Mouse (Mus musculus) olfactory bulb, adult 2 months (tissue): ENCODE results near the gene Serpini1. TPM values are rescaled to one million over a fixed set of nuclear protein-coding genes. Genes with fewer than 3 reads are reported as not detected.
"Not testable (repeated sequence)": the region's sequence is repeated elsewhere in the genome, so short reads cannot be mapped to it uniquely, and the experiment has no call there.

Source experiments
- H3K27ac ChIP-seq: fragments of 200-500 bp; 2 replicates; pipeline ENCODE4 v1.5.1; 2012; ENCODE audit warnings: low read depth, low read length; ENCODE audit not compliant: insufficient read depth
- H3K4me1 ChIP-seq: fragments of 200-500 bp; 2 replicates; pipeline ENCODE4 v1.6.1; 2012; ENCODE audit warnings: low read length; ENCODE audit not compliant: control insufficient read depth, insufficient read depth
- H3K4me3 ChIP-seq: fragments of 200-500 bp; 2 replicates; pipeline ENCODE4 v1.5.1; 2012; ENCODE audit warnings: mild to moderate bottlenecking, low read depth, low read length, moderate library complexity; ENCODE audit not compliant: insufficient read depth
- CTCF ChIP-seq: fragments of 200-500 bp; IDR thresholded peaks from 2 replicates; pipeline ENCODE4 v1.5.1; 2012; ENCODE audit warnings: low read depth, mild to moderate bottlenecking, low read length, moderate library complexity; ENCODE audit not compliant: insufficient read depth
- POLR2A ChIP-seq: fragments of 200-500 bp; IDR thresholded peaks from 2 replicates; pipeline ENCODE4 v1.6.1; 2012; ENCODE audit warnings: mild to moderate bottlenecking, low read depth, low read length, moderate library complexity; ENCODE audit not compliant: insufficient read depth
- WGBS: fragments of 180-500 bp; shearing (Covaris S2); methylation state at CpG from one replicate; pipeline ENCODE4 v1.1.7; 2018; 5-methylcytosine and 5-hydroxymethylcytosine counted together
- polyA plus RNA-seq: library from polyadenylated mRNA; stranded (reverse); fragments of >200 nt; gene quantifications from 2 replicates; pipeline ENCODE4 v1.2.4, GENCODE M21; 2012; ENCODE audit warnings: low replicate concordance; ENCODE audit not compliant: missing spikeins, insufficient read depth, insufficient read length

Gene Serpini1
- polyA plus RNA-seq, 1 experiment = 169 TPM

DNA sequence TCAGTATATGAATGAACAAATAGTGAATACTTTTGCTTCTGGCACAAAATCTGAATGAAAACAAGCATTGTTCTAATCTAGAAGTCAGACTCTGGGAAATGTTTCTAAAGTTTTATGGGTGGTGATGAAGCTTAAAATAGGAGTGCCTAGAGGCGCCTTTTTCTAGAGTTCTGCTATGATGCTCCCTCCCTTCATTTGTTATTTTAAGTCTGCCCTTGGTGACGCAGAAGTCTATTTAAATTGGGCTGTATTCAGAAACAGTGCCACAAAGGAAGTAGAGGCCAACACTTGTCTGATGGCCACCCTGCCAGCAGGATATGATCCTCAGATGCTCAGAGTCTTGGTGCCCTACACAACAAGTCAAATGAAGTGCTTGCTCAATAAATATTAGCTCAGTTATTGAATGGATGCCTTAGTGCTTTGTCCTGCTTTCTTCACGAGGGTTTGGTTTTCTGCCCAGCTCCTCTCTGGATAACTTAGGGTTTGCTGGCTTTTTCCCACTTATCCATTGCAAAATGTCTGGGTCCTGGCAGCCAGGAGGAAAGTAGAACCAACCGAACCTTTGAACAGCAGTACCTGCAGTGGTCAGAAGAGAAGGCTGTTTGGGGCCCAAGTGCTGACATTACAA is 73.8 kb downstream of the Serpini1 start:
- H3K27ac ChIP-seq = no peak overlapping the region
- TF ChIP-seq CTCF (no peak), POLR2A (no peak)
- H3K4me3 ChIP-seq = no peak overlapping the region
- H3K4me1 ChIP-seq = no peaks in the 10 kb centered on the region
- WGBS = 51% methylated on average over 4 of the region's 4 CpGs

DNA sequence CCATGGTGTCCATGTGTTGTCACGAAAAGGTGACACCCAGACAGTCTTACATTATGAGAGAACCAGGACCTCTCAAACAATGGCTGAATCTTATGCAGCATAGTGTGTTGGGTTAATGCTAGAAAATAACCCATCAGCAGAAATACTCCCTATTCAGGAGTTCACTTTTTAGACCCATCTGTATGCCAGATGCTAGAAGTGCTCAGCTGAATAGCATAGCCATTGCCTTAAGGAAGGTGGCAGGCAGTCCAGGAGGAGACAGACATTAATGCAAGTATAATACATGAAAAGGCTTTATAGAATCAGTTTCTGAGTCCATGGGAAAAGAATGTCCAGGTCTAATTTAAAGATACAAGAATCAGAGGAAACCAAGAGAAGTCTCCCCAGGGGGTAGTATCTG is 75.9 kb downstream of the Serpini1 start:
- WGBS = 88% methylated on average over 1 of the region's 1 CpGs
- no peak for TF ChIP-seq CTCF
- TF ChIP-seq POLR2A = no peak
- Histone ChIP-seq H3K4me3 (no peak overlapping the region), H3K27ac (no peak overlapping the region), H3K4me1 (no peaks in the 10 kb centered on the region)

GRCm38 (mm10) chr3:75633635-75634034 is 76.3 kb downstream of the Serpini1 start:
- TF ChIP-seq POLR2A (no peak), CTCF (no peak)
- Histone ChIP-seq H3K4me1 (no peaks in the 10 kb centered on the region), H3K4me3 (no peak overlapping the region), H3K27ac (no peak overlapping the region)
- 73% methylated on average over 4 of the region's 4 CpGs for WGBS

- WGBS = 84% methylated on average over 1 of the region's 1 CpGs
- H3K4me1 ChIP-seq = no peaks in the 10 kb centered on the region
- no peak overlapping the region for H3K4me3 ChIP-seq
- TF ChIP-seq POLR2A (no peak), CTCF (no peak)
- no peak overlapping the region for H3K27ac ChIP-seq
Observed at GRCm38 (mm10) chr3:75635648-75636047, 78.3 kb downstream of the Serpini1 start.

GRCm38 (mm10) chr3:75639546-75639945 is 82.2 kb downstream of the Serpini1 start:
- Histone ChIP-seq H3K4me1 (no peaks in the 10 kb centered on the region), H3K27ac (no peak overlapping the region), H3K4me3 (no peak overlapping the region)
- TF ChIP-seq POLR2A = no peak
- 88% methylated on average over 1 of the region's 1 CpGs for whole genome bisulfite sequencing

GRCm38 (mm10) chr3:75647542-75647941 is 90.2 kb downstream of the Serpini1 start:
- H3K4me3 ChIP-seq = no peak overlapping the region
- no peaks in the 10 kb centered on the region for H3K4me1 ChIP-seq
- TF ChIP-seq POLR2A (no peak), CTCF (no peak)
- H3K27ac ChIP-seq = no peak overlapping the region

DNA sequence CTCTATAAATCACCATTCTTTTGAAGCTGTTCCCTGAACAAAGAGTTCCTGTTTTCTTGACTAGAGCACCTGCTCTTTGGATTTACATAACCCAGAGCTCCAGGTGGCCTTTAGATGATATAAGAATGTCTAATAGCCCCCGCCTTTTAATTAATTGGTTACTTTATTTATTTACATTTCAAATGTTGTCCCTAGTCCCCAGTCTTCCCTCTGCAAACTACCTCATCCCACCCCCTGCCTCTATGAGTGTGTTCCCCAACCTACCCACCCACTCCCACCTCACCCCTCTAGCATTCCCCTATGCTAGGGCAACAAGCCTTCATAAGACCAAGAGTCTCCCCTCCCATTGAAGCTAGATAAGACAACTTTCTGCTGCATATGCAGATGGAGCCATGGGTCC is 90.9 kb downstream of the Serpini1 start:
- WGBS = 72% methylated on average over 1 of the region's 1 CpGs
- Histone ChIP-seq H3K27ac (no peak overlapping the region), H3K4me3 (no peak overlapping the region), H3K4me1 (no peaks in the 10 kb centered on the region)
- TF ChIP-seq CTCF (no peak), POLR2A (no peak)

DNA sequence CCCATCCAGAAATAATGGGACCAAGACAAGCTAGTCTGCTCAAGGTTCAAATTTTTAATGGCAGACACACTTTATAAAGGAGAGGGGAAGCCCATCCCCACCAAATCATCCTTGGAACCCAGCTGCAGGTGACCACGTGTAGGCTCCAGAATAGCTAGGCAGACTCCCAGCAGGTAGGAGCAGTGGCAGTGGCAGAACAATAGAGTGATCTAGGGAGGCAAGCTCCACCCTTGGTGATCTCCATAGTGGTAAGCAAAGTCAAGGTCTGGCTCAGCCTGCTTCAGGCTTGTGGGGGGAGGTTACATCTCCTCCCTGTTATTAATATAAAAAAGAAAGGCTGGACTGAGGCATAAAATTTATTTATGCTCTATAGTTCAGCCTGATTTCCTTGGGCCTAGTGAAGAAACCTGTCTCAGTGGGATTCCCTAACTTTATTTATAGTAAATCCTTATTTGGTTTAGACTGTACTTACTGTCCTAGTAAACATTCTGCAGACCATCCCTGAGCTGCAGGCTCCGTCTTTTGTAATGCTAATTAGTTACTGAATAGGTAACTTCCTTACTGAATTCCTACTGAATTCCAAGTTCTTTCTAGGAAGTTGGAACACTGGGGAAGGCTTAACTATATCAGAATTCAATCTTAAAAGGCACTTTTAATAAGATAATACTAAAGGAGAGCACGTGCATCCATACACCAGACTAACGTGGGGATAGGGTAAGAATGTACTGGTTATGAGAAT is 93.2 kb downstream of the Serpini1 start:
- H3K27ac ChIP-seq, H3K4me3 ChIP-seq, H3K4me1 ChIP-seq: not testable (repeated sequence)
- 62% methylated on average over 4 of the region's 4 CpGs for WGBS

DNA sequence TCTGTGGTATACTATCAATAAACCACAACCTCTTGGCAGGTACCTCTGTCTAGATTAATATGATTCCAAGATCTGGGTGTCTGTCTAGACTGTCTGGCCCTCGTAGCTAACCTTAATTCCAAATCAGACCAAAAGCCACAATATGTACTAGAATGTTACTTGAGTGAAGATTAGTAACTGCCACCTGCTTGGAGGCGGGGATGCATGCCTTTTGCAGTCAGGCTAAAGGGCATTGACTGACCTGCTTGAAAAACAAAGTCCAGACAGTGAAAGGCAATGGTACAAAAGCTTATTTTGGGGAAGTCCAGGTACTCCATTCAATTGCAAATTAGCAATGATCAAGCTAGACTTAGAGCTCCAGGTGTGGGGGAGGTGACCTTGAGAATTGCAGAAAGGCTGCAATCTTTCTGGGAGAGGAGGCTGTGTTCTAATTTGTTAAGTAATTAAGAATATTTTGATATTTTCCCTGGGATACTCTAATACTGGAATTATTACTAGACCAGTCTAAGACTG is 94.3 kb downstream of the Serpini1 start:
- H3K4me1 ChIP-seq = no peaks in the 10 kb centered on the region
- no peak overlapping the region for H3K4me3 ChIP-seq

GRCm38 (mm10) chr3:75653901-75654300 is 96.6 kb downstream of the Serpini1 start:
- 65% methylated on average over 4 of the region's 4 CpGs for WGBS

More for the DNA sequence above, 94.3 kb downstream of the Serpini1 start:
- TF ChIP-seq POLR2A = no peak
- no peak for TF ChIP-seq CTCF
- no peak overlapping the region for H3K27ac ChIP-seq
- 81% methylated on average over 2 of the region's 2 CpGs for WGBS

More at GRCm38 (mm10) chr3:75653901-75654300, 96.6 kb downstream of the Serpini1 start:
- not testable (repeated sequence) for H3K27ac ChIP-seq, H3K4me3 ChIP-seq, H3K4me1 ChIP-seq
